Mouse (Mus musculus) layer of hippocampus, postnatal 25 days (tissue): Measurements from ENCODE around the gene Vps25. TPM values are rescaled to one million over a fixed set of nuclear protein-coding genes. Genes with fewer than 3 reads are reported as not detected.

Experiments
- total RNA-seq, 2 experiments: library from RNA; stranded (reverse); gene quantifications; 2 replicates each; pipeline ENCODE4 v1.2.3; 2021

The Vps25 gene
- total RNA-seq, 2 experiments from 2014 or later: 70.0 to 75.2 TPM

Other genes starting within 250 kb of the Vps25 start
- gene Atp6v0a1, start 244.3 kb upstream of the Vps25 start, total RNA-seq: 100 to 1,000 TPM; 446 to 454 TPM
- 10 to 100 TPM in 1 of 2 experiments, 1 to 10 TPM in 1; 9.2 to 10.8 TPM for gene Naglu, start 183.7 kb upstream of the Vps25 start, total RNA-seq
- gene Hsd17b1, start 175.3 kb upstream of the Vps25 start, total RNA-seq: under 1 TPM; 0.63 to 0.94 TPM
- gene Coasy, start 171.1 kb upstream of the Vps25 start, total RNA-seq: 10 to 100 TPM; 25.1 to 29.9 TPM
- 10 to 100 TPM; 45.1 to 45.6 TPM for gene Mlx, start 166.4 kb upstream of the Vps25 start, total RNA-seq
- 1 to 10 TPM; 3.3 to 4.4 TPM for gene Psmc3ip, start 158.3 kb upstream of the Vps25 start, total RNA-seq
- gene Retreg3, start 133.8 kb upstream of the Vps25 start, total RNA-seq: 10 to 100 TPM; 57.3 to 62.6 TPM
- gene Tubg1, start 133.8 kb upstream of the Vps25 start, total RNA-seq: 10 to 100 TPM; 44.4 to 52.3 TPM
- 10 to 100 TPM; 44.9 to 47.8 TPM for gene Tubg2, start 97.8 kb upstream of the Vps25 start, total RNA-seq
- gene Cntnap1, start 83.2 kb upstream of the Vps25 start, total RNA-seq: 100 to 1,000 TPM; 158 to 169 TPM
- 10 to 100 TPM; 13.2 to 14.3 TPM for gene Plekhh3, start 82.4 kb upstream of the Vps25 start, total RNA-seq
- gene Ccr10, start 78.3 kb upstream of the Vps25 start, total RNA-seq: under 1 TPM; 0.21 to 0.25 TPM
- gene Ezh1, start 27.2 kb upstream of the Vps25 start, total RNA-seq: 10 to 100 TPM; 57.1 to 62.1 TPM
- 10 to 100 TPM; 50.2 to 72.5 TPM for gene Ramp2, start 7.7 kb upstream of the Vps25 start, total RNA-seq
- gene Wnk4, start 6.9 kb downstream of the Vps25 start, total RNA-seq: 1 to 10 TPM; 6.2 to 7.7 TPM
- gene Cntd1, start 25.3 kb downstream of the Vps25 start, total RNA-seq: under 1 TPM; 0.25 to 0.35 TPM
- 100 to 1,000 TPM in 1 of 2 experiments, 10 to 100 TPM in 1; 87.2 to 117 TPM for gene Coa3, start 25.4 kb downstream of the Vps25 start, total RNA-seq
- gene Becn1, start 48.6 kb downstream of the Vps25 start, total RNA-seq: 100 to 1,000 TPM; 204 to 230 TPM
- gene Psme3, start 62.5 kb downstream of the Vps25 start, total RNA-seq: 100 to 1,000 TPM; 119 to 126 TPM
- gene Aoc2, start 71.4 kb downstream of the Vps25 start, total RNA-seq: 1 to 10 TPM; 5.8 to 8.0 TPM
- gene Aoc3, start 76.9 kb downstream of the Vps25 start, total RNA-seq: under 1 TPM; 0.86 to 0.99 TPM
- not detected for gene G6pc, start 113.9 kb downstream of the Vps25 start, total RNA-seq
- gene Aarsd1, start 163.9 kb downstream of the Vps25 start, total RNA-seq: 10 to 100 TPM; 43.9 to 48.9 TPM
- gene Gm27029, start 171.1 kb downstream of the Vps25 start, total RNA-seq: 1 to 10 TPM; 4.5 to 6.5 TPM
- gene Rundc1, start 171.4 kb downstream of the Vps25 start, total RNA-seq: 10 to 100 TPM; 30.7 to 33.2 TPM
- 1 to 10 TPM; 1.3 to 1.4 TPM for gene Ptges3l, start 171.6 kb downstream of the Vps25 start, total RNA-seq
- gene Rpl27, start 188.6 kb downstream of the Vps25 start, total RNA-seq: 10 to 100 TPM; 50.0 to 52.5 TPM
- 1 to 10 TPM; 1.9 to 2.2 TPM for gene Ifi35, start 194.7 kb downstream of the Vps25 start, total RNA-seq
- gene Rnd2, start 211.3 kb downstream of the Vps25 start, total RNA-seq: 100 to 1,000 TPM; 145 to 159 TPM
- 10 to 100 TPM; 33.2 to 36.0 TPM for gene Vat1, start 212.5 kb downstream of the Vps25 start, total RNA-seq